Mouse (Mus musculus) frontal cortex, adult 2 months (tissue): Measurements from ENCODE around the gene Prr7. TPM values are rescaled to one million over a fixed set of nuclear protein-coding genes. Genes with fewer than 3 reads are reported as not detected.

Experiments used
- DNase-seq, 2 experiments: peaks; one replicate each; pipeline ENCODE4 v3.0.0; 2022; ENCODE audit warnings: low spot score in 1 of 2; ENCODE audit errors: extremely low spot score in 1 of 2
- polyA plus RNA-seq: library from polyadenylated mRNA; depleted of rRNA; stranded (reverse); fragments of >200 nt; gene quantifications from 2 replicates; pipeline ENCODE4 v1.2.3, GENCODE M21; 2012

Gene Prr7
- polyA plus RNA-seq, 1 experiment: 67.1 TPM

DNA sequence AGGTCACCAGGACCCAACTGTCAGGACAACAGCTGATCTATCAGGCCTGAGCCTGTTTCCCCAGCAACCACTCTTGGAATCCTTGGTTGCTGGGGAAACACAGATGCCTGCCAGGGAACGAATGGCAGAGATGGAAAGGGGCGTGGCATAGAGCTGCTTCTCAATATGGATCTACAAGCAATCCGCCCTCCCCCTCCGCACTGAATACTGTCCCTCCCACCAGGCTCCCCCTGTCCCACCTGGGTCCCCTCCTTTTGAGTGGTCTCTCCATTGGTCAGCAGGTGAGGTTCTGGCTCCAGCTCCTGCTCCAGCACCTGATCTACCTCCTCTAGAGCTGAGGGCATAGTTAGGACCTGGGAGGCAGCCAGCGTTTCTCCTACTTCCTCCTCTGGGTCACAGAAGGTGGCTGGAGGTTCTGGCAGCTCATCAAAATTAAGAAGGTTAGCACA is 10.6 kb downstream of the Prr7 start:
- peak in 1 of 2 experiments; percentile 82 for DNase-seq

DNA sequence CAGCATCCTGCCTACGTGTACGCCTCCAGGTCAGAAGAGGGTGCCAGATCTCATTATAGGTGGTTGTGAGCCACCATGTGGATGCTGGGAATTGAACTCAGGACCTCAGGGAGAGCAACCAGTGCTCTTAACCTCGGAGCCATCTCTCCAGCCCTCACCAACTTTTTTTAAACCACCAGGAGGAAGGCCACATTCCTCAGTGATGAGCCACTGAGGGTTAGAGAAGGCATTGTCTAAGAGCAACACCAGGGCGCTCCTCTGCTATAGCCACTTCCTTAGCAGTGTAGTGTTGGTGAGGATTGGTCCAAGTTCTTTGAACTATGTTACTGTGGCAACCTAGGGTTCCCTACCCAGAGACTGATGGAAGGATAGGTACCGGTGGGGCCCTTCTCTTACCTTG is 11.7 kb downstream of the Prr7 start:
- no peak for DNase-seq

DNA sequence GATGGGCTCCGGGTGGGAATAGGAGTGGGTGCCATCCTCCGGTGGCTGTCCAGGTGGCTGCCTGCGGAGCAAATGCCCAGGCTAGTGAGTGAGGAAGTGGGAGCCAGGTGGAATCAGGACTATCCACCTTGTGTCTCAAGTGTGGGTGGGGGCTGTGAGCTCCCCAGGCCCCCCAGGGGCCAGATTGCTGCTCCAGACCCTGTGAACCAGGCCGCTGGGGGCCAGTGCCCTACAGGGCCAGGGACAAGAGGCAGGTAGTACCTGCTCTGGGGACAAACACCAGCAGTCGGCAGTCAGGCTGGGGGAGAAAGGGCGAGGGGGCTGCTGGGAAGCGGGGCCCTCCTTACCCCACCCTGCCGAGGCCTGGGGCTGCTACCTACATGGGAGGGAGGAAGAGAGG is 12.2 kb downstream of the Prr7 start:
- no peak for DNase-seq

DNA sequence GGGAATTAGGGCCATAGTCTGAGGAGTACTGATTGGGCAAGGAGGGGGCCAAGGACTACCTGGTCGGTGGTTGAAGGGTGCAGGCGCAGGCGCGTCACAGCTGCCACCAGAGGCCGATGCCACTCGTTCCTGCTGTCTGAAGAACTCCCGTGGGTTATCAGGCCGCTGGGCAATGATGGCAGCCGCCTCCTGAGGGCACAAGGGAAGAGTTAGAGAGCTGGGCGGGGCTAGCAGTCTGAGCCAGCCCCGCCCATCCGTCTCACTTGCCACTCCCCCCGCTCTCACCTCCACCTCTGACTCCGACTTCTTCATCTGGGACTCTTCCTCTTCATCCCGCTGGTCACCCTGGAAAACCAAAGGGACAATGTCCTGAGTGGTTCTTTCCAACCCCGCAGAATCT is 13.4 kb downstream of the Prr7 start:
- no peak for DNase-seq

DNA sequence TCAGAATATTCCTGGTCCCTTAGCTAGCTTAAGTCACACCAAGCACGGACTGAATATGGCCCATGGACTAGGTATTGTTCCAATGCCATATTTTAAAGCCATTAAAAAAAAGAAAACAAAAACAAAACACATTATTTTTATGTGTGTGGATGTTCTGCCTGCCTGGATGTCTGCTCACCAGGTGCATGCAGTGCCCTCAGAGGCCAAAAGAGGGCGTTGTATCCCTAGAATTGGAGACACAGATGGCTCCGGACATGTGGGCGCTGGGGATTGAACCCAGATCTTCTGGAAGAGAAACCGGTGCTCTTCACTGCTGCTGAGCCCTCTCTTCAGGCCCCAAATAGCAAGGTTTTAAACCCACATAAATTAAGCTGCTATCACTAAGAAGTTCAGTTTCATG is 14.0 kb downstream of the Prr7 start:
- DNase-seq: peak in 1 of 2 experiments; percentile 75

DNA sequence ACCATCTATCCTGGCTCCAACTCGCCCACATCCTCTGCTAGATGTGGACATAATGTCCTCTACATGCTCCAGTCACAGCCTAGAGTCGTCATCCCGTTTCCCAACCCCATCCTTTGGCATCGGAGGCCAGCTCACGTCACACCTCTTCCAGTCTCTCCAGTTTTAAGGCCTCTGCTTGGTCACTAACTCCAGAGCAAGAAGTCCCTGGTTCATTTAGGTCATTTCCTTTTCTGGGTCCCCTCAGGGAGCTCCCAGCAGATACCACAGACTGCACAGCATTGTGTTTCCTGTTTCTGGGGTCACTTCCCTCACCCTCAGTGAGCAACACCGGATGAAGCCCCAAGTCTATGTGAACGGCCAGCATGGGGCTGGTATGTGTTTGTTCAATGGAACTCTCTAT is 14.9 kb downstream of the Prr7 start:
- no peak for DNase-seq

DNA sequence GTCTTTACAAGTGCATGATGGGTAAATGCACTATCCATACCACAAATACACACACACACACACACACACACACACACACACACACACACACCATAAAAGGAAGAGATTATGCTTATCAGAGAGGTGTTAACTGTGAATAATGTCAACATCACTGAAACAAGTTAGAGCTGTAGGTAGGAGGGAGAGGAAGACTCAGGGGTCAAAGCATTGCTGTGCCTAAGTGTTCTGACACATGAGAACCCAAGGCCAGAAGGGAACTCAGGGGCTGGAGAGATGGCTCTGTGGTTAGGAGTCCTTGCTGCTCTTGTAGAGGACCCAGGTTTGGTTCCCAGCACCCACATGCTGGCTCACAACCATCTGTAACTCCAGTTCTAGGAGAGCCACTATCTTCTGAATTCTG is 15.9 kb downstream of the Prr7 start:
- DNase-seq: no peak

DNA sequence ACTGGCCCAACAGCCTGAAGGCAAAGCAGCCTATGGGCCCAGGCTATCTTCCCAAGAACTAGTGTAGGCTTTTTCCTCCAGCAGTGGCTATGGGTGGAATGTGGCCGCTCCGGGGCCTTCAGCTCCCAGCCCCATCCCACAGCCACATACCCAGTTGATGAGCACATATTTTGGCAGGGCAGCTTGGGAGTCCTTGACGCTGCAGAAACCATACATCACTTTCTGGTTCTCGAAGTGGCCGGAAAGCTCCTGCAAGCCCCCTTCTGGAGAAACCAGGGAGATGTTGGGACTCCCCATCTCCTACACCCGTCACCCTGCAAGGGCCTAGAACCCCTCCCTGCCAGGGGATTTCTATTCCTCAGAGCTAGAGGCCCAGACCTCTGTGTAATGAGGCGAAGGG is 18.5 kb downstream of the Prr7 start:
- no peak for DNase-seq

DNA sequence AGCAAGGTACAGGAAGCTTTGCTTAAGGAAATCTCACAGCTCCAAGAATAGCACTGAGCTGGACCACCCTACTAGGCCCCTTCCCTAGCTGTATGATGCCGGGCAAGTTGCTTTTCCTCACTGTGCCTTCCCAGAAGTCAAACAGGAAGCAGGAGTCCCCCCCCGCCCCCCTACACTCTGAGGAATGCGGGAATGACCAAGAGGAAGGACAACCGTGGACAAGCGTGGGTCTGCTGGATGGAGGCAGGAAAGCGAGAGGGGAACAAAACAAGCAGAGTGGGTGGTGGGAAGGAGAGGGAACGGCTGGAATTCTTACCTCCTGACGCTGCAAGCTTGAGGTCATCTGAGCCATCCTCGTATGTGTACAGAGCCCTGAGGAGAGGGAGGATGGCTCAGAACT is 19.0 kb downstream of the Prr7 start:
- no peak for DNase-seq

DNA sequence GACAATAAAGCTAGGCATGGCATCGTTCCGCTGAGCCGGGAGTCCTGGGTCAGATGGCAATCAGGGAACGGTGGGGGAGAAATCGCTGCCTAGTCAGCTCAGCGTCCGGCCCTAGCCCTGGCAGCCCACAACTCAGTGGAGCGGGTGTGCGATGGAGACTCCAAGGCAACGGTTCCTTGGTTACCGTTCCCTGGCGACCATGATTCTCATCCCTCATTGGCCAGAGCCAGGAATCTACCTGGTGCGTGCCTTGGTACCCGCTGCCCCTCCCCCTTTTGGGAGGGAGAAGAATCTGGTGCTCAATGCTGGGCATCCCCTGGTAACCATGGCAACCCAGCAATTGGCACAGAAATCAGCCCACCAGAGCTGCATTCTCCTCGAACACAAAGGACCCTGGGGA is 19.5 kb downstream of the Prr7 start:
- peak; percentile 95 to 96 for DNase-seq

DNA sequence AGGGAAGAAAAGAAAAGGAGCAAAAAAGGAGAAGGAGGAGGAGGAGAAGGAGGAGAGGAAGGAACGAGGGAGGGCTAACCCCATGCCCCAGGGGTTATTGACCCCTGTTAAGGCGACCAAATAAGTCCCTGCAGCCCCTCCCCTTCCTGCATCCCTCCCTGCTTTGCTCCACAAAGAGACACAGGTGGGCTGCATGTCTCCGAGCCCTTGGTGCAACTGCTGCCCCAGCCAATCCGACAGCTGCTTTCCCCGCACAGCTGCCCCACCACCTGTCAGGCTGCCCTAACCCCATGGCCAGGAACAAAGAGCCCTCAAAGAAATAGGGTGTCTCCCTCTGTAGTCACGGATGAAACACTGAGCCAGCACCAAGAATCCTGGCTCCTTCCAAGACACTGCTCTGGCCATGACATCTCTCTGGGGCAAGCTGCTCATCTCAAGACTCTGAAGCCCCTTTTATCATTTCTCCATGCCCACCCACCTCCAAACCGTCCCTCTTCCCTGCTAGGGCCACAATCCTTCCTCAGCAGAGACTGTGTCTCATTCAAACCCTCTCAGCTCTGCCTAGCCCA is 20.5 kb downstream of the Prr7 start:
- no peak for DNase-seq

DNA sequence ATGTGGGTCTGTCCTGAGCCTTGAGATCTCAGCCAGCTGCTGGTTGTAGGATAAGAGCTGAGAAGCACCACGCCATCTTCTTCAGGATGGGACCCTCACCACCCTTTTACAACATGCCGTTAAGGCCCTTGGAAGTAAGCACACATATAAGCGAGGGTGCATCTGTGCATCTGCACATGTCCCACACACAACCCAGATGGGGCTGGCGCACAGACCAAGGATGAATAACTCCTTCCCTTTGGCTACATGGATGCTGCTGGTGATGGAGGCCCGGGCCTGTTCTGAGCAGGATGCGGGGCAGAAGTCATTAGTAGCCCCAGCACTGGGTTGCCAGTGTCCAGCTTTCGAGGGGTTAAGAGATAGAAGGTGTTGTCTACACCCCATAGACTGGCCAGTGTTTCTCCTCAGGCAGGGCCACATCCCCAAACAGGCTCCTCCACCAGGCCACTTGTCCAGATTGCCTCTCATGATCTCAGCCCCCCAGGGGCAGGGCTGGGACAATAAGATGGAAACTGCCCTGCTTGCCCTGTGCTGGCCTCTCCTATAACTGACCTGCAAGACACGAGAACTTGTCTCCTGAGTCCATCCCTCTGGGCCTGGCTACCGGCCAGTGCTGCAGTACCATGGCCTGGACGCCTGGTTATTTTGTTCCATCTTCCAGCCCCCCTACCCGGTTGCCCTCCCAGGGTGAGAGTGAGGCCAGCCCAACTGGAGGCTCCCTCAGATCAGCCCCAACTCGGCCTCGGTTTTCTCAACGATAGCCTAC is 22.1 kb downstream of the Prr7 start:
- DNase-seq: no peak

DNA sequence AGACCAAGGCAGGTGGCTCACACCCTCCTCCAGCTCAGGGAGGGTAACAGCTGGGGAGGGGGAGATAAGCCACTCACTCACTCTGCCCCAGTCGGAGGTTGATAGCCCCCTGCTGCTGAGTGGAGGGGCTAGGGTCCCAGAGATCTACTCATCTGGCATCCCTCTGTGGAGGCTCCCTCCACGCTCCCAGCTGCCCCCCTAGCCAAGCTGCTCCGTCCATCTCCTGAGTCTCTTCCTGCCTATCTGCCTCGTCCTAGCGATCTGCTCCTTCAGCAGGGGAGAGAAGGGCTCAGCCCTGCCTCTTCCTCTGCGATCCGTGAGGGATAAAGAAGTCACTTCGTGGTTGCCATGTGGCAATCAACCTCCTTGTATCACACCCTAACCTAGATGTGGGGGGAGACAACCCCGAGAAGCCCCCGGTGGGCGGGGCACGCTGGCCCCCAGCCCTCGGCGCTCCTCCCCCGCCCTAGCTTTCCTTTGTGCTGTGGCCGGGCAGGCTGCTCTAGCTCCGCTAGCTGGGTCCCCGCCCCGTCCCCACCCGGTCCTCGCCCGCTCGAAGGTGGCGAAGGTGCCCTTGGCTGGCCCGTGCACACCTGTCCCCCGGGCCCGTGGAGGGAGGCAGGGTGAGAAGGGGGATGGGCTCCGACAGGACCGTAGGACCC is 23.0 kb downstream of the Prr7 start:
- DNase-seq: peak in 1 of 2 experiments; percentile 42

DNA sequence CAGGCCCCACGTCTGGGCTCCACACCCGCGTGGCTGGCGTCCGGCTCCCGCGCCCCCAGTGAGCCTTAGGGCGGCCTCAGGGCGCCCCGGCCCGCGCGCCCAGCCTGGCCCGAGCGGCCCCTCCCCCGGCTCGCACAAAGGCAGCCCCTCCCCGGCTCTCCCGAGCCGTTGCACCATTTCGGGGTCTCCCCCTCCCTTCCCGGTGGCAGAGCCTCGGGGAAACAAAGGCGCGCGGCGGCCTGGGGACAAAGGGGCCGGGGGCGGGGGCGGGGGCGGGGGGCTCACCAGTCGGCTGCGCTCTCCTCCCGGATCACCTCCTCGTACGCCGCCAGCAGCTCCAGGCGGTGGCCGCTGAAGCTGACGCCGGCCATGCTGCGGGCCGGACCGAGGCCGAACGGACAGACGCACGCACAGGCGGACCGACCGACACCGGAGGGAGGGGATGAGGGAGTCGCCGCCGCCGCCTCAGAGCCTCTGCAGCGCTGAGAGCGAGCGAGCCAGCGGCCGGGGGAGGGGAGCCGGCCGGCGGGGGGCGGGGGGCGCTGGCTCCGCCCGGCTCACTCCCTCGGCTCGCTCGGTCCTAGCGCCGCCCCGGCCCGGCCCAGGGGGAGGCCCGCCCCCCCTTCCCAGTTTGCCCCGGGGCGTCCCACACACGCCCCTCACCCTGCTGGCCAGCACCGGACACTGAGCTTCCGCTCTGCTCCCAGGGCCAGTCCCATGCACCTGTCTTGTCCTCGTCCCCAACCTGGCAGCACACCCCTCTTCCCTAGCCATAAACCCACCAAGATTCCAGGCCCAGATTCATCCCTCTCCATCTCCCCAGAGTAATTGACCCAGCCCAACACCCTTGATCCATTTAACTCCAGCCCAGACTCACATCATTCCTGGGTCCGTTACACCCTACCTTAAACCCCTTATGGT is 23.8 kb downstream of the Prr7 start, which contains the start of gene Dbn1:
Gene Dbn1 (minus strand): TSS at position 534 of the 921 bp plus-strand sequence.
- peak in 1 of 2 experiments; percentile 62 for DNase-seq

DNA sequence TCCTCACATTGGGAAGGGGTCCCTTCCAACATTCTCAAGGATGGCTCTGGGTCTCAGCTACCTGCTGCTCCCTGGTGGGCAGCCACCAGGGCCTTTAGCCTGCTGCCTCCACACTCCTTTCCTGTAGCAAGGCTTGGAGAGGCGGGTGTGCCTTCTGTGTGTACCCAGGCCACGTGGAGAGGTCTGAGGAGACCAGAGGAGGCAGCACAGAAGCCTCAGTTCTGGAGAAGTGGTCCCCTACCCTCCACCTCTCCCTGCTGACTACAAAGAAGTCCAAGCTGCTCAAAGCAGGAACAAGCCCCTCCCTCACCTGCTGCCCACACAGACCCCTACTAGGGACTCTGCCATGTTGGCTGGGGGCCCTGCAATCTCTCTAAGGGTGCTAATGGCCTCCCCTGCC is 30.2 kb downstream of the Prr7 start:
- no peak for DNase-seq

DNA sequence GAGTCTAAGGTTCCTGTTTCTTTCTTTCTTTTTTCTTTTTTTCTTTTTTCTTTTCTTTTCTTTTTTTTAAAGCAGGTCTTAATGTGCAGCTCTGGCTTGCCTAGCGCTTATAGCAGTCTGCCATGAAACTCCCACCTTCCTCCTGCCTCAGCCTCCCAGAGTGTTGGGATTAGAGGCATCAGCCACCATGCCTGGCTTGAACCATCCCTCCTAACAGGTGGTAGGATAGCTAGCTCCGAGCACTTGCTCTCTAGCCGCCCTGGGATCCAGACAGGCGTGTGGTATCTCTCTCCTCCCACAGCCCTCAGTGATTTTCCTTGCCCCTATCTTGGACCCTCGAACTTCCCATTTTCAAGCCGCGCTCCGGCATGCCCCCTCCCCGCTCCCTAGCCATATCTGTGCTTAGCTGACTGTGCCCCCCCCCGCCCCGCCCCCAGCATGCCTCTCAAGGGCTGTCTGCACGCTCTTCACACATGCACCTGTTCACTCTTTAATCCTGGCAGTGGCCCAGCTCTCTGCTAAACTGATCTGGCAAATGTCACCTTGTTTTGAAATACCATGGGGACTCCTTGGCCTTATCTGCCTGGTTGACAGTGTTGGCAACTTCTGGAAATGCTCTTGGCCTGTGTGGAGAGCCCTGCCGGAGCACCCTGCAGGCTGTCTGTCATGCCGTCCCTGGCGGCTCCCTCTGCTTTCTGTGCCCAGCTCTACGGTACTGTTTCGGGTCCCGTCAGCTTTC is 31.0 kb downstream of the Prr7 start:
- no peak for DNase-seq

DNA sequence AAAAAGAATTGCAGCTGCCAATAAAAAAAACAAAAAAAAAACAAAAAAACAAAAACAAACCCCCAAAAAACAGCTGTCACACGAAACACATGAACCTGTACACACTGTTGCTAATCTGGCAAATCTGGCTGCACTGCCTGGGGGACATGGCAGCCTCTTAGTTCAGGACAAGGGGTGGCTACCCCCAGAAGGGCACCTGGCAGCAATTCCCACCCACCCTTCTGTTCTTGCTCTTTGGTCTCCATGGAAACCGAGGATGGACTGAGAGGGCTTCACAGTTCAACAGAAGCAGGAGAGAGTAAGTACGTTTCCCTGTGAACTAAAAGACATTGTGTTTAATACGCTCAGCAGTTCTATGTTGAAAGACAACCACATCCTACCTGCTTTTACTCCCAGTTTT is 31.6 kb downstream of the Prr7 start:
- no peak for DNase-seq

DNA sequence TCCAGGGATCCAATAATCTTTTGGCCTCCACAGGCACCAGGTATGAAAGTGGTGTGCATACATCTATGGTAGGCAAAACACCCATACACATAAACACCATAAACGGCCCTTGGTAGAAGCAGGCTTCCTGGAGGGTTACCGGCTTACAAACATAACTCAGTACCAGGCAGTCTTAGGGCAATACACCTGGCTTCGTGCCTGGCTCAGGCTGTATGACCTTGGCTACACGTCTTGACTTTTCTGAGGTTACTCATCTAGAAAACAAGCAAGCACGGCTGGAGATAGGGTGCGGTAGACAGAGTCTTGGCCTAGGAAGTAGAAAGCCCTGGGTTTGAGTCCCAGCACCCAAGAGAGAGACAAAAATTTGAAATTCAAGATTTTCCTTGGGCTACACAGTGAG is 32.6 kb downstream of the Prr7 start:
- DNase-seq: no peak

DNA sequence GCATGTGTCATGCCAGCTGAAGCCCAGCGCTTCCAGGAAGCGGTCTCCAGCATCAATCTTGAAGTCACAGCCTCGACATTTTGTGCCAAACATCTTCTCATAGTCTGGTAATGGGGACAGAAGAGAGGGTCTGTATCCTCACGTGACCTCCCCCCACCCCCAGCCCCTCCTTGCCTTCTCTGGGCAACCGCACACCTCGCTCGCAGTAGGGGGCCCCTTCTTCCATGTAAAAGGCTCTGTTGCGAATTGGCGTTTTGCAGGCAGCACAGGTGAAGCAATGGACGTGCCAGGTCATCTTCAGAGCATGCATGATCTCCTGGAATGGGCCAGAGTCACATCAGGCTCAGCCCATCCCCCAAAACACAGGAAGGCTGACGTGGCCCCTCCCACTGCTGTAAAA is 34.8 kb downstream of the Prr7 start:
- DNase-seq: no peak

DNA sequence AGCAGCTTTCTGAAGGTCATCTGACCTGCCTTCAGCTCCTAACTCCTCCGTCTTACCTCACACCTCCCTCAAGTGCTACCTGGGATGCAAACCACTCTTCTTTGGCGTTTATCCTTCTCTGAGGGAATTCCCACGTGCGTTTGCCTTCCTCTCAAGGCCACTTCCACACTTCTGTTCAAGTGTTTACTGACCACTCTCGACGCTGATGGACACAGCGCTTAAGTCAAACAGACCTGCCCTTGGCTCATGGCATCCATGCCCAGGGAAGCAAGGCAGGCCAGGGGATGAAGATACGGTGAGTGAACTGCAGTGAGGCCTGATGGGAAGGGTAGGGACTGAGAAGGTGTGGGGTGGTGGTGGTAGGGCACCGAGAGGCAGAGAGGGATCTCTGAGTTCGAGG is 36.5 kb downstream of the Prr7 start:
- no peak for DNase-seq
